Mouse (Mus musculus): ENCODE data around the gene Hoxd12.

Gene Hoxd12

DNA sequence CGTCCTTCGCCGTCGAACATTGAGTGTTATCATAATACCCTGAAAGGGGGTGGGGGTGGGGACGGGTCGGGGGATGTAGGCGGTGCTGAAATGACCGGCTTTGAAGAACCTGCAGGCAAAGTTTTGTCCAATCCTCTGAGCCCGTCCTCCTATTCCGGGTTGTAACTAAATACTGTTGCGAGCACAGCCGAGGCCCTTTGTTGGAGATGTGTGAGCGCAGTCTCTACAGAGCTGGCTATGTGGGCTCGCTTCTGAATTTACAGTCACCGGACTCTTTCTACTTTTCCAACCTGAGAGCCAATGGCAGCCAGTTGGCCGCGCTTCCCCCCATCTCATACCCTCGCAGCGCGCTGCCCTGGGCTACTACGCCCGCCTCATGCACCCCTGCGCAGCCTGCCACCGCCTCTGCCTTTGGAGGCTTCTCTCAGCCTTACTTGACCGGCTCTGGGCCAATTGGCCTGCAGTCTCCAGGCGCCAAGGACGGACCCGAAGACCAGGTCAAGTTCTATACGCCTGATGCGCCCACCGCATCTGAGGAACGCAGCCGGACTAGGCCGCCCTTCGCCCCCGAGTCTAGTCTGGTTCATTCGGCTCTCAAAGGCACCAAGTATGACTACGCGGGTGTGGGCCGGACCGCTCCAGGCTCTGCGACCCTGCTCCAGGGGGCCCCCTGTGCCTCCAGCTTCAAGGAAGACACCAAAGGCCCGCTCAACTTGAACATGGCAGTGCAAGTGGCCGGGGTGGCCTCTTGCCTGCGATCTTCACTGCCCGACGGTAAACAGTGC lies at the start of gene Hoxd12:
Gene Hoxd12 (plus strand): TSS at position 133 of the 785 bp plus-strand sequence.
- DNase-seq: no peak

DNA sequence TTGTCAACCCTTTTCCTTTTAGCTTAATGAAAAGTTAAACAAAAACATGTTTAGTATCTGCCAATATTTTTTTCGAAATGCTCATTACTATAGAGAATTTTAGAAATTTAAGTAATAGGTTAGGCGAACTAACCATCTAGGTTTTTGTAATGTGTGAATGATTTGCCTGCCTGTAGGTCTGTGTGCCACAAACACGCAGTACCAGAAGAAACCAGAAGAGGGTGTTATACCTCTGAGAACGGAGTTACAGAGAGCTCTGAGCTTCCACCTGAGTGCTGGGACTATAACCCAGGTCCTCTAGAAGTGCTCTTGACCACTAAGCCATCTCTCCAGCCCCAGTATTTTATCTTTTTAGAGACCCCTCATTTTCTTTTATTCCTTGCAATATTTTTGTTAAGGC lies 39.4 kb upstream of the Hoxd12 start:
- DNase-seq: no peak

DNA sequence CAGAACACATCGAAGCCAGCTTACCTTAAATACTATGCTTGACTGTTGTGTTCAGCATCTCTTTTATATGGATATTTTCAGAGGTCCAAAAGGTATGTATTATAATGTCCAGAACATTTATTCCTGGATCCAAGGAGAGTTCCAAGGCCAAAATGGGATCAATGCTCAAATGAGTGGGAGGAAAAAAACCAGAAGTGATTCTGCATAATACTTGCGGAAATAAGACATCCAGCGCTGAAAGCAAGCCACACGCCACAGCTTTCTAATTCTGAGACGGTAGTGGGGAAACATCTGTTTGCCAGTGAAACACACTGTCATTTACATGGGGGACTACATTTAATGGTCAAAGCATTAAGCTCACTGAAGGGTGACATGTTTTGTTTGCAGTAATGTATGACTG lies 32.4 kb upstream of the Hoxd12 start:
- DNase-seq: no peak

DNA sequence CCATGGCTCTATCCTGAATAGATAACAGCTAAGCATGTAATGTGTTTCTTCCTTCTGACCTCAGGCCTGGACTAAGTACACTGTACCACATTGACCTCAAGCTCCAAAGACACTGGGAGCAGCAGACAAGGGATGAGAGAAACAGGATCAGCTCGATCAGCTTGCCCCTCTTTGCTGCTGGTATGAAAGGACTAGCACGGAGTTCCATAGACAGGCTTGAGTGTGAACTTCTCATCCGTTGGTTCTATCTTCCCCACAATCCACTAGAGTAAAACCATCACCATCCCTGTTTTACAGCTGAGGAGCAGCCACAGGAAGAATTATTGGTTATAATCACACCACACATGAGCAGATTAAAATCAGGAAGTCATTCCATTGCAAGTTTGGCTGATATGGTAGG lies 29.2 kb upstream of the Hoxd12 start:
- no peak for DNase-seq

DNA sequence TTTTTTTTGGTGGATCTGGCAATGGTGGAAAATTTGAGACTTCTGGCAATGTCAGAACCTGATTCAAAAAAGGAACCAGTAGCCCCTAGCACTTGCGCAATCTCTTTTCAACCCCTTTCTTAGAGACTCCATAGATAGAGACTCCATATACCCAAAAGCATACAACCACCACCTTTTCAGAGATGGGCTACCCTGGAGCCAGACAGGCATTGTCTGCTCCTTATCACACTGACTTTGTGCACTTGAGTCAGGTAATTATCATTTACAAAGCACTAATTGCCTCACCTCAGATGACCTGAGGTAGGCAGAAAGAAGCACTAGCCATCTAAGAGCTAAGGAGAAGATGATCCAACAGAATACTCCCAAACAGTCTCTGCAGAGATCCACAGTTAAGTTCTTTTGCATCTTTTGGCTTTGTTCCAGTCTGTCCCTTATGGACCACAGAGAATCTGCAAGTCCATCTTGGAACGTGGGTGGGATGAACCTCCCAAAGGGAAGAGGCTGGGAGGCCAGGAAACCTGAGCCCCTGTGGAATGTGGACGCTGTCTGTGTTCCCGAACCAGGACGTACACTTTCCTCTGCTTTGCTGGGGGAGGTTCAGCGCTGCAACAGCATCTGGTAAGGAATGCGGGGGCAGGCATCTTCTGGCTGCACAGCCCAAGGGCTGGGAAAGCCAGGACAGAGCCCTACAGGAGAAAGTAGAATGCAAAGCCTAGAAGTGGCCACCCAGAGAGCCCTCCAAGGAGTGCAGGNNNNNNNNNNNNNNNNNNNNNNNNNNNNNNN lies 27.5 kb upstream of the Hoxd12 start:
- DNase-seq: no peak

DNA sequence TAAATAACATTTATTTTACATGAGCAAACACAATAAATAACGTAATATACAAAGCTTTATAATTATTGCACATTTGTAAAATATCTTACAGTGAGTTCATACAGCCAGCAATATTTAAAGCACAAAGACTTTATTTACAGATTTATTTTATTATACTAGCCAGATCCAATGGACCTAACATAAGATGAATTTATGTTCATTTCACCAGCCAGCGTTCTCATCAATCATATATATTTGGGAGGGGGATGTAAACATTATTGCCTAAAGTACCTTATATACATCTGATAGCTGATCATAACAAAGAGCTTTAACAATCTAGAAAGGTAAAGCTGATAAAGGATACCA lies 21.8 kb upstream of the Hoxd12 start:
- no peak for DNase-seq

DNA sequence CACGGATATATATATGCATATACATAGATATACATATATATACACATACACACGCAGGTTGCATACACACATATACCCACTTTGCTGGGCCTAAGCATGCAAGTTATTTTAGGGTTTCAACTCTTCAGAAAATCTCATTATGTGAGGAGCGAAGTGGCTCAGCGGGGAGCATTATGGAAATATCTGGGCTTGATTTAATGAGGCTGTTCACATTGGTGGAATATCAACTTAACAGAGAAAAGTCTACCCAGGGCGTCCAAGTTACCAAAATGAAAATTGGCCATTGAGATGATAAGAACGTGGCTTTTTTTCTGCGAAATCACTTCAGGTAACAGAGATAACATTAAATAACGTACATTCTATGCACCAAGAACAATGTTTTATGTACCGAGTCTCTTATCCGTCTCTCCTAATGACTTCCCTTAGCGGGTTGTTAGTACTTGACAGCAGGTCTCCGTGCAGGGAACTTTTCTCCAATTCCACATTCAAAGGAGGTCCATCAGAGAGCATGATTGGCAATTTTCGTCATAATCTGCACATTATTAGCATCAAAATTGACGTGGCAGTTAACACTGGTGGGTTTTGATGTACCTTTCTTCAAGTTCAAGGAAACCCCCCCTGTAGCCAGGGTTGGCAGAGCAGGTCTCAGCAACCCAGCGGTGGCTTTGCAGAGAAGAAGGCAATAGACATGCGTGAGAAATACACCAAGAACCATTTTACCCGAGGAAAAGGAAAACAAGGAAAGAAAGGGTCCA lies 20.9 kb upstream of the Hoxd12 start:
- no peak for DNase-seq

DNA sequence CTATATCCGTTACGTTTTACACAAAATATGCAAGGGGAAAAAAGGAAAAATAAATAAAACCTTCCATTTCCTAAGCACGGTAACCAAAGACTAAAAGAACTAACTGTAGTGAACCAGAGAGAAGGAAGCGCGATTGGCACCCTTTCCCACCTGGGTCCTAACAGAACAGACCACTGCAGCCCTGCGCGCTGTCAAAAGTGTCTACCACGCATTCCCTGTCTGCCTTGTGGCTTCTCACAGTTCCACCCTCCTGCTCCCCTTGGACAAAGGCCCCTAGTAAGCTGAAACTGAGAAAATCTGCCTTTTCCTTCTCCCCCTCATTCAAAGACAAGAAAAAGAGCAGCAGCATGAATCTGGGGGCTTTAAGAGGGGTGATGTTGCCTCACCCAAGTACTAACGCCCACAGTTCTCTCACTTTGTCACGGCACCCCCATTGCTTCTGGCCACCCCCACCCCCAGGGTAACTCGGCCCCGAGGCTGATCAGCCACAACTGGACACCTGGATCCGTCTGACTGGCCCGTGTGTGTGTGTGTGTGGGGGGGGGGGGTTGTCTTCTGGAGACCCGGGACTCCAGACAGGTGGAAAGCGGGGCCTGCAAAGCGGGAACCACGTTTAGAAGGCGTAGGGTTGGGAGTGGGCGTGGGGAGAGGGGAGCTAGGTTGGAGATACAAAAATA lies 19.9 kb upstream of the Hoxd12 start:
- DNase-seq: no peak

DNA sequence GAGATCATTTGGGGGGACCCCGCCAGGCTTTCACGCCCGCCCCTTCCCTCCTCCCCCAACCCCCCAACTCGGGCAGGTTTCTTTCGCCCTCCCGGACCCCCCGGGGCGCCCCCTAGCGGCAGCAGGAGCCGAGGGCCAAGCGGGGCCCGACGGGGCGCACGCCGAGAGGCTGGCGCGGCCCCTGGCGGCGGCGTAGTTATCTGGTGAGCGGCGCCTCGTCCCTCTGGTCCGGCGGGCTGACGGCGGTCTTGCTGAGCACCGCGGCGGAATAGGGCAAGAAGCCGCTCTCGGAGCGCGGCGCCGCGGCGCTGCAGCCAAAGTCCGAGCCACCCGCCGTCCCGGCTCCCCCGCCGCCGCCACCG lies 19.4 kb upstream of the Hoxd12 start:
- no peak for DNase-seq

DNA sequence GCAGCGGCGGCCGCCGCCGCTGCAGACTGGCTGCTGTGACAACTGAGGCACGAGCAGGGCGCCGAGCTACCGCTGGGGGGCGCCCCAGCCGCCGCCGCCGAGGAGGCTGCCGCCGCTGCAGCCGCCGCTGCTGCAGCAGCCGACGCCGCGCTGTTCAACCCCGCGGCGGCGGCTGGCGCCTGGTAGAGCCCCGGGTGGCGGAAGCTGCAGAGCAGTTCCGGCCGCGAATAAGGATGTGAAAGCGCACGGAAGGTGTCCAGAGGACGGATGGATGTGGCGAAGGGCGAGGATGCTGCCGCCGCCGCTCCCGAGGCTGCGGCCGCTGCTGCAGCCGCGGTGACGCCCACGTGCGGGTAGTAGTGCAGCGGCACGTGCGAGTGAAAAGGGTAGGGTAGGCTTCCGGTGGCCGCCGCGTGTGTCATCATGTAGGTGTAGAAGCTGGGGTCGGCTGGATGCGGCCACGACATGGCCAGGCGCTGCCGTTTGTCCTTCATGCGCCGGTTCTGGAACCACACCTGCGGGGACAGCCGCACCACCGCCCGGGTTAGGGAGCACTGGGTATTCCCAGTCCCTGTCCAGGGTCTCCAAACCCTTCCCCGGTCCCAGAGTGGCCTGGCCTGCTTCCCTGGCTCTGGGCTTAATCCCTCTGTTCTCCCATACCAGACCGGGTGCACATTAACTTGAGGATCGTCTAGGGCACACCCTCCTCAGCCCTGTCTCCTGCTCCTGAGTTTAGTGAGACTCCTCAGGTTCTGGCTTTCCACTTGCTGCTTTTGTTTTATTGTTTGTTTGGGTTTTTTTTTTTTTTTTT lies 18.8 kb upstream of the Hoxd12 start:
- no peak for DNase-seq

DNA sequence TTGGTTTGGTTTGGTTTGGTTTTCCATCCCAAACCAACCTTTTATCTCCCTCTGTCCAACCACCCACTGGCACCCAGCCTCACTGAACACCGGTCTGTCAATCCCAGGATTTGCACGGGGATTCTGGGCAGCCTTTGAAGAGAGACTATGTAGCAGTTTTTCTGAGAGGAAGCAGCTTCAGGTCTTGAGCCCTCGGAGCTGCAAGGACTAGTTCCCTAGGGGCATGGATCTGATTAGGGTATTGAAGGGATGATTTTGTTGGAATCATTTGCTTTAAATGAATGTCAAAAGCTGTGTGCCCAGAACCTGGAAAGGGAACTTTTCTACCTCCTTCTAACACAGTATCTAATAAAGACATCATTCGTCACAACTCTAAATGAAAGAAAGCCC lies 18.2 kb upstream of the Hoxd12 start:
- DNase-seq: no peak

DNA sequence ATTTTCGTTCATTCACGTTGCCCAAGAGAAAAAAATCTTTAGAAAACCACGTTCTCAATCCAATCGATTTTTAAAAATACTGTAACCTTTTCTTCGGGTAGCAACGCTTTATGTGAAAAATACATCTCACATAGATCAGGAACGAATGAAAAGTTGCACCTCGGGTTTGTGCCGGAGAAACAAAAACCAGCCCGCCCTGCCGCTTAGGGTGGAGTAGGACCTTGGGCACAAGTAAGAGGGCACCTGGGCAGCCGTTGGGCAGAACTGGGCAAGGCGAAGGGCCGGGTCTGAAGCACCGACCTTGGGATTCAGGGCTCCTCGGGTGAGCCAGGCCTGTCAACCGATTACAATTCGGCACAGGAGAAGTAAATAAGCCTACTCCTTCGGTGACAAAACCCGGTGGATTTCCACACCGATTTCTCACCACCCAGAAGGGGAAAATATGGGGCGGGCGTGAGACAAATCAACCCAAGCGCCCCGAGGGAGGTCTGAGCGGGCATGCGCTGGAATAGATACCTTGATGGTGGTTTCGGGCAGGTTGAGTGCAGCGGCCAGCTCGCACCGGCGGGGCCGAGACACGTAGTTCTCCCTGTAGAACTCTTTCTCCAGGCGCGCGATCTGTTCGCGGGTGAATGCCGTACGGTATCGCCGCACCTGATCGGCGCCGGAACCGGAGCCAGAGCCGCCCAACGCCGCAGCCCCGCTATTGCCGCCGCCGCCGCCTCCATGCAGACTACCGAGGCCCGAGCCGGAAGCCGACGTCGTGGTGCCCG lies 17.4 kb upstream of the Hoxd12 start:
- DNase-seq: no peak

DNA sequence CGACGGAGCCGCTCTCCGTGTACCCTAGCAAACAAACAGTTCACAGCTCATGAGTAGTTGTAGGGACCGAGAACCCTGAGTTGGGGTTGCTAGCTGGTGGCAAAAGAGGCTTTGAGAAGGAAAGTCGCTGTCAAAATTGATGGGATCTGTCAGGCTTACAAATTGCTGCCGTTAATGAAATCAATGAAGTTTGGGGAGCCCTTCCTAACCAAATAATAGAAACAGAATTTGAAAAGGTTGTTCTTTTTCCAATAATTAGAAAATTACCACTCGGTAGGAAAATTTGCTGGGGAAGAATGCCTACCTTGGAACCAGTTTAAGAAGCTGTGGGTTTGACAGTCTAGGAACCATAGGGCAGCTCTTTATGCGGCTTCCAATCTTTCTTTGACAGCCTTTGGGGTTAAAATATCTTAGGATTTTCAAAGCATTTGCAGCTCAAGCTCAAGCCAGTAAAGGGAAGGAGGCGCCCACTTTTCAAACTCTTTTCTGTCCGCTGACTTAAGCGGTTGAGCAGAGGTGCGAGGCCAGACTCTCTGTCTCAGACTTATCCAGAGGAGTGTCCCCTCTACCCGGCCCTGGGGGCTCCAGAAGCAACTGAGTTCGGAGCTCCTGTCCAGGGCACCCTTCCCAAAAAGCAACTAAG lies 16.7 kb upstream of the Hoxd12 start:
- no peak for DNase-seq

DNA sequence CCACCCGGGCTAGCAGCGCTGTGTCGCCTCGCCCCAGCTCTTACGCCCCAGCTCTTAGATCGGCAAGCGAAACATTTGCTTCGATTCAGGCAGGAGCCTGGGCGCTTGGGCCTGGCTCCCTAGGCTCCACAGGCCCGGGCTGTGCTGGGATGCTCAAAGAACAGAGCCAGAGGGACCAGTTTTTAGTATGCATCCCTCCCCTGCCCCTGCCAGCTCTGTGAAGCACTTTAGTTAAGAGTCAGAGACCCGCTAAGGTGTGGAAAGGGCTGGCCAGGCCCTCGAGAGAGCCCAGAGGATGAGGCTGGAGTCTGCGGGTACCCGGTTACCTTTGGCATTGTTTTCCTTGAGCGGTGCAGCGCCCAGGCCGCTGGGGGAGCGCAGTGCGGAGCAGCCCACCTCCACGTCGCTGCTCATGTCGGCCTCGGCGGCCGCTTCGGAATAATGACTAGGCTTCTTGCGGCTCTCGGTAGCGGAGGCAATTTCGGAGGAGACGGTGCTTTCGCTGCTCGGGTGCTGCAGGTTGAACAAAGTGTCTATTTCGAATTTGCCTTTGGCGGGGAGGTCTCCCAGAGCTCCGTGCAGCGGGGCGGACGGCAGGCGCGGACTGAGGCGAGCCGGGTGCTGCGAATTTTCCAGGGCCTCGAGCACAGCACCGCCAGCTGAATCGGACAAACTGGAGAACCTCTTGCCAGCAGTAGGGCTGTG lies 16.0 kb upstream of the Hoxd12 start:
- no peak for DNase-seq

DNA sequence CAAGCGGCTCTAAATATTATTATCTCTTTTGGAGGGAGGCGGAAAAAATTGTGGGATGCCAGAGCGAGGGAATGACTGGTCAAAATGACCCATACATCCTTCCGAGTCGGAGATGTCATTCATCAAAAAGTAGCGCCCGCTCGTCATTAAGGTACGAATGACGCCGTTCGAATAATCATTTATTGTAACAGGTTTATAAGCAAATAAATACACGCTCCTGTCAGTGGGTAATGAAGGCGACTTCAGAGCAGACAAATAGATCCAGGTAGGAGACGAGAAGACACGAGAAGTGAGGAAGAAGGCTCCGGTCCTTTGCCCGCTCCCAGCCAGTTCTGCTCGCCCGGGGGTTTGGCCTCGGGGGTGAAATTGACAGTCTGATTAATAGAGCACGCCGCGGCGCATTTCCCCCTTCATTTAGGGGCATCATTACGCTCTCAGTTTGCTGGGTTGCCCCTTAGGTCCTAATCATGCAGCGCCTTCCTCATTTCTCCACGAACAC lies 15.3 kb upstream of the Hoxd12 start, which contains the start of gene Evx2:
Gene Evx2 (minus strand): TSS at position 51 of the 499 bp plus-strand sequence.
- no peak for DNase-seq

DNA sequence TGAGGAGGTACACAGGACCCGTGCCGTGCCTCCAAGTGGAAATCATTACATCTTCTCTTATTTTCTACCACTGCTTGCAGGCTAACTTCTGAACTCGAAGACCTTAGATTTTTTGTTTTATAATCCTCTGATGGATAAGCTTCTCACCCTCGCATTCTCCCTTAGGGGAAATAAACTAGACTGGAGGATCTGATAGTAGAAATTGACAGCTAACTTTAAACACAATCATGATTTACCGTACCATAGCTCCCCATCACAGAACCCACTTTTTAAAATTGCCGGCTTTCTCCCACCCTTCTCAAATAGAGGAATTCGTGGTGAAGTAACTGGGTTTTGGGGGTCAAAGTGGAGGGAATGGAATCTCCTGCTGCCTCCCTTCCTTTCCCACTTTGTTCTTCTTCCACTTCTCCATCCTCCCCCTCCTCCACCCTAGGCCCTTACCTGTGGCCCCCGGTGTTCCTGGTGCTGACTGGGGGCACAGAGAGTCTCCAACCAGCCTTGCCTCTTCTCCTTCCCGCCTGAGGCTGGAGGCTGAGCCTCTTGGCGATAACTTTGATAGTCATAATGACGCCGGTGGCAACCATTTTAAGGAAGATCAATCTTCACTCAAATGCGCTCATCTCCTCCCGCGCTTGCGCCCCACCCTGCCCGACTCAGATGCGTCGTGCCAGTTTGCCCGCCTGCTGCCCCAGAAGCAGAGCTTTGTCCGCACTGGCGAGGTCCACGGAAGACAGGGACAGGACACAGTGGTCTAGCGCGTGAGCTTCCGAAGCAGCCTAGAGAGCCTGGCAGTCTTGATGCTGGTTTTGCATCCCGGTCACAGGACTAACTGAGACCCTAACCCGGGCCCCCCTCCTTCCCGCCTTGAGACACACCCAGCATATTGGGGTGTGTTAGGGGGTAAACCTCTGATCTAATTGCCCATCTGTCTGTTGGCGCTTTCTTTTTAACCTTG lies 14.1 kb upstream of the Hoxd12 start:
- DNase-seq: no peak

DNA sequence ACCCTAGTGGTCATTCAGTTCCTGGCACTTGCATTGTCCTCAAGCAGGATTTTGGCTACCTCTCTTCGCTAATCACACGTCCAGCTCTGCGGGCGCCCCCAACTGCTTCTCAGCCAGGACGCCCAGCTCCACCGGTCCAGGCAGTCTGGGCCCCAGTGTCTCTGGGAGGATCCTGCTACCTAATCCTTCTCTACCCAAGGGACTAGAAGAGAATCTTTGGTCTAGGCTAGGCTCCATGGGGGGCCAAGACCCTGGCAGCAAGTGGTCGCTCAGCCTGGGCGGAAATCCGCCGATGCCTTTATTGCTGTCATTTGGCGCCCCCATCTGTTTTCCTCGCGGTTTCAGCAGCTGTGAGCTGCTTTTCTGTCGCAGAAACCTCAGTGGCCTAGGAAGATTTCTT lies 13.1 kb upstream of the Hoxd12 start:
- DNase-seq: no peak

DNA sequence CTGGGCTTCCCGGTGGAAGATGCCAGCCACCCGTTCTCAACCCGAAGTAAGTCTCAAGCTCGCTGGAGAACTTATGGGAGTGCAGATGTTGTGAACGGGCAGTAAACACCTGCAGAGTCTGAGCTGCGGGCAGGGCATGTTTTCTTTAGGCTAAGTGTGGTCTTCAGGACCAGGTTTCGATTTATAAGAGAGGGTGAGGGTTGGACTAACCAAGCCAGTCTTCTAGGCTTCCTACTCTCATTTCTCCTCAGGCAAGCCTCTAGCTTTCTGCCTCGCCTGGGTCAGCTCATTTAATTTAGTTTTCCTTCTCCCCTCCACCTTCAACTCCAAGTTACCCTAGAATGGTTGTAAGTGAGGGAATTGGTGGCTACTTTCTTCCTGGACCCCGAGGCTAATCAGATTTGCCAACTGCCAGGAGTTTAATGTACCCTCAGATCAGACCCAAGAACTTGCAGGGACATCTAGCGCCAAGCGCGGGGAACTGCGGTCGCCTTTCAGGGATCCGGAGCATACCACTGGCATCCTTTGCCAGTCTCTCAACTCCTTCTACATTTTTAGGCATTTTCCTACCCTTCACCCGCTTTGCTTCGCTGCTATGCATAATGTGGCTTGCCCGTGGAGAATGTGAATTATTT lies 11.4 kb upstream of the Hoxd12 start:
- DNase-seq: peak; percentile 72
